Mouse (Mus musculus) cortical plate, adult 2 months (tissue): ENCODE results near the gene Bcl9l. TPM values are rescaled to one million over a fixed set of nuclear protein-coding genes. Genes with fewer than 3 reads are reported as not detected.

ENCODE experiments used
- H3K27ac ChIP-seq: fragments of 200-500 bp; 2 replicates; pipeline ENCODE4 v1.5.1; 2012; ENCODE audit warnings: low read length, control low read depth, inconsistent platforms; ENCODE audit not compliant: insufficient read depth
- H3K4me1 ChIP-seq: fragments of 200-500 bp; 2 replicates; pipeline ENCODE4 v1.6.1; 2011; ENCODE audit warnings: low read length; ENCODE audit not compliant: control insufficient read depth, insufficient read depth
- H3K4me3 ChIP-seq: fragments of 200-500 bp; 2 replicates; pipeline ENCODE4 v1.5.1; 2011; ENCODE audit warnings: mild to moderate bottlenecking, low read length, control low read depth; ENCODE audit not compliant: insufficient read depth
- CTCF ChIP-seq: fragments of 200-500 bp; IDR thresholded peaks from 2 replicates; pipeline ENCODE4 v1.5.1; 2011; ENCODE audit warnings: mild to moderate bottlenecking, control low read depth, low read length; ENCODE audit not compliant: insufficient read depth; ENCODE audit errors: extremely low read depth
- POLR2A ChIP-seq: fragments of 200-500 bp; IDR thresholded peaks from 2 replicates; pipeline ENCODE4 v1.6.1; 2011; ENCODE audit warnings: mild to moderate bottlenecking, low read length, control low read depth; ENCODE audit not compliant: insufficient read depth; ENCODE audit errors: extremely low read depth
- polyA plus RNA-seq: library from polyadenylated mRNA; depleted of rRNA; stranded (reverse); fragments of >200 nt; gene quantifications from 2 replicates; pipeline ENCODE4 v1.2.3, GENCODE M21; 2012

Bcl9l gene
- polyA plus RNA-seq, 1 experiment = 14.6 TPM

DNA sequence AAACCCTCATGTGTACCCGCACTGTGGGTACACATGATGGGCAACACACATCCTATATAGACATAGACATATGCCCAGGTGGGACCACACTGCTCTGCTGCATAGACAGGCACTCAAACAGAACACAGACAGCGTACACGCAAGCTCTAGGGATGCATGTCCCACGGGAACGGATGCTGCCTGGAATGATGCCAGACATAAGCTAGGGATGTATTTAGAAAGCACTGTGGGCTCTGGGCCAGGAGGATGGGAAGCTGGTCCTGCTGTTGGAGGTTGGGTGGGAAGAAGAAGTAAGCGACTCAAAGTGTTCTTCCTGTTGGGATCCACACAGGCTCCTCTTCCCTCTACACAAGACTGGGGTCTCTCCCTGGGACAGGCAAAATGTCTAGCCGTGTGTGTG lies 35.4 kb downstream of the Bcl9l start:
- Histone ChIP-seq H3K4me3 (no peak overlapping the region), H3K27ac (no peak overlapping the region), H3K4me1 (0 out of 2 replicates have a peak, but pooled peaks cover 2% of the 10 kb centered on the region)
- TF ChIP-seq POLR2A (no peak), CTCF (no peak)

DNA sequence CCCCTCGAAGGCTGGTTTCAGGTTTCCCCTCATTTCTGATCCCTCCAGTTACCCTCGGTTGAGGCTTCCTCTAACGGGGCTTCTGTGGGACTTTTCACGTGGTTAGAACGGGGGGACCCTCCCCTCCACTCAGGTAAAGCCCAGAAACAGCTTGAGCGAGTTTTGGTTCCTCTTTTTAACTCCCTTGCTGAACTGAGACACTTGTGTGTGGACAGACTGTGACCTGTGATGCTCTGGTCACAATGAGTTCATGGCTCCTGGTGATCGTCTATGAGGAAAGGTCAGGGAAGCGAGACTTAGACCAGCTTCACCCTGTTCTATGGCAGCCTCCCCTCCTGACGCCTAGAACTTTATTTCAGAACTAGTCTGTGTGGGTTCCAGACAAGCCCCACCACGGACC lies 39.3 kb downstream of the Bcl9l start:
- no peak for TF ChIP-seq POLR2A
- no peak for TF ChIP-seq CTCF
- H3K4me3 ChIP-seq = no peak overlapping the region
- H3K27ac ChIP-seq = no peak overlapping the region
- 0 out of 2 replicates have a peak, but pooled peaks cover 2% of the 10 kb centered on the region for H3K4me1 ChIP-seq

DNA sequence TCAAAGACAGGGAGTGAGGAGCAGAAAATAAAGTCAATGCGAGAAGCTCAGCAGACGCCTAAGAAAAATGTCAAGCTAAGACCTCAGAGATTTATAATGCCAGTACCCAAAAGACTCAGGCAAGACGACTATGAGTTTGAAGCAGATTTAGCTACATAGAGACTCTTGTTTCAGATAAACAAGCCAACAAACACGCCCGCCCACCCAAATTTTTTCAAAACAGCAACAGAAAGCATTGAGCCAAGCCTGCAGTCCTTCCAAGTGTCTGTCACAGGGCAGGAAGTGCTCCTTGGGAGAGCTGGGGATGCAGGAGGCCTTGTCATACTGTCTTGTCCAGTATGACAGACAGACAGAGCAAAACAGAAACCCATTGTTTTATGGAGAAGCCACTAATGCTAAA lies 41.1 kb downstream of the Bcl9l start:
- H3K4me3 ChIP-seq = no peak overlapping the region
- no peak overlapping the region for H3K27ac ChIP-seq
- H3K4me1 ChIP-seq = no peaks in the 10 kb centered on the region
- no peak for TF ChIP-seq CTCF
- TF ChIP-seq POLR2A = no peak

DNA sequence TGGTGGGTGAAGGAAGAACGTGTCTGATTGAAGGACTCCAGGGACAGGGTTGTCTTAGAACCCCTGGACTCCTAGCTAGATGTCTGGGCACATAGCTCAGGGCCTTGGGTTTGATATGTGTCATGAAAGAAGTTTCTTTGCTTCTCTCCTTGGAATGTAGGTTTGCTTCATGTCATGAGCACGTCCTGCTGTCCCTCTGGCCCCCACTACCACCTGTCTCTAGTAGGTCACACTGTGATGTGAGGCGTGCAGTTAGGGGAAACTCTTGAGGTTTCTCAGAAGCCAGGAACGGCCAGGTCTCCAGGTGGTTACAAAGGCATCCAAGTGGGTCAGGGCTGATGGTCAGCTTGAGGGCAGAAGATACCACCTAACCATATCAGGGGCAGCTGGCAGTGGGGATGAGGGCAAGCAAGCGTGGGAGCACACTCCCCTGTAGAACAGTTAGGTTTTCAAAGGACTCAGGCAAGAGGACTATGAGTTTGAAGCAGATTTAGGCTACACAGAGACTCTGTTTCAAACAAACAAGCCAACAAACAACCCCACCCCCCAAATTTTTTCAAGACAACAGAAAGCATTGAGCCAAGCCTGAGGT lies 41.7 kb downstream of the Bcl9l start:
- Histone ChIP-seq H3K4me3 (no peak overlapping the region), H3K4me1 (no peaks in the 10 kb centered on the region), H3K27ac (no peak overlapping the region)
- TF ChIP-seq POLR2A (no peak), CTCF (no peak)

DNA sequence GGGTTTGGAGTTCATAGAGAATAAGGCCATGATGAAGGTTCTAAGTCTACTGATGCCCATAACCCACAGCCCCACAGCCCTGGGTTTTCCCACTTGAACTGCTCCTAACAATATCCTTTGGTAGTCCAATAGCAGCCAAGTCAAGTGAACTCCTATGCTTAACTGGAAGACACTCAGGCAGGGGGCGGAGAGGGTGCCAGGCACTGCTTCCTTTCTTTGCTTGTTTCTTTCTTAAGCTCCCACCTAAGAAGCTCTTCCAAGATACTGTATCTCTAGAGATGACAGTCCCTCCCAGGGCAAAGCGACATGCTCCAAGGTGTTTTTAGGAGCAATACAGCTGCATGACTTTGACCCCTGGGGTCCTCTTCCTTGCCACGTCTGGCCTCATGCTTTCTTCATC lies 42.4 kb downstream of the Bcl9l start:
- Histone ChIP-seq H3K4me3 (no peak overlapping the region), H3K27ac (no peak overlapping the region), H3K4me1 (no peaks in the 10 kb centered on the region)
- TF ChIP-seq POLR2A = no peak

DNA sequence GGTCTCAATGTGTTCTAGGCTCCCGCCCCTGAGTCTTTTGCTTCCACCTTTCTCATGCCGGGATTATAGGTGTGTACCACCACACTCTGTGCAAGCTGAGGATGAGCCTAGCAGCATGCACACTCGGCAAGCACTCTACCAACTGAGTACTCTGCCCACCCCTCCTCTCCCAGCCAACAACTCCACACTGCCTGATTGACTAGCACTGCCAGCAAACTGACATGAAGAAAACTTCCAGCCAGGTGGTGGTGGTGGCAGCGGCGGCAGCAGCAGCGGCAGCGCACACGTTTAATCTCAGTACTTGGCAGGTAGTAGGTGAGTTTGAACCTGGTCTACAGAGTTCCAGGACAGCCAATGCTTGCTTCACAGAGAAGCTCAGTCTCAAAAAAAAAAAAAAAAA lies 43.0 kb downstream of the Bcl9l start:
- Histone ChIP-seq H3K4me3 (no peak overlapping the region), H3K4me1 (no peaks in the 10 kb centered on the region), H3K27ac (no peak overlapping the region)
- TF ChIP-seq CTCF (no peak), POLR2A (no peak)

DNA sequence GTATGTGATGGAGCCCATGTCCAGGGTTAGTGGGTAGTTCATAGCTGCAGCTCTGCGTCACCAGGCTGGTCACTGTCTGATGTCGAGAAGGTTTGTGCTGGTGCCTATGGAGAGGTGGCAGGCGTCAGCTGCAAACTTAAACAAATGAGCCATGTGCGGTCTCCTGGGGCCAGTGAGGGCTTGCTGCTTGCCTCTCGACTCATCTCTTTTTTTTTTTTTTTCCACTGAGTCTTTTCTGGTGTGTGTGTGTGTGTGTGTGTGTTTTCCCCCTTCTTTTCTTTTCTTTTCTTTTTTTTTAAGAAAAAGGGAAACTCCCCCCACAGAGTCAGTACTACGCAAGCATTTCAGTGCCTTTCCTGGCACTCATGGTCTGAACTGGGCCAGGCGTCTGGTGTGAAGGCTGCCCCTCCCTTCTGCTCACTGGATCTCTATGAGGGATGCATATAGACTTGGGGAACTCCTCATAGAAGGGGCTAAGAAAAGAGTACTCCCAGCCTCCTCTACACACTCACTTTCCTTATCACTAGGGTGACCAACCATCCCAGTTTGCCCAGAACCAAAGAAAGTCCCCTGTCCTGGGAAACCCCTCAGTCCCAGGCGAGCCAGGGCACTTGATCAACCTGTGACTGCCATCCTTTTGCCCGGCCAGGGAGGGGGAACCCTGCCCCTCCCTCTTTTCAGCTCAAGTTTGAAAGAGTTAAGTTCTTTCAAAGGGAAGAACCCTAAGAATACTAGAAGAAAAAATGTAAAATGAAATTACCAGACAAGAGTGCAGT lies 43.9 kb downstream of the Bcl9l start:
- Histone ChIP-seq H3K27ac (no peak overlapping the region), H3K4me1 (no peaks in the 10 kb centered on the region), H3K4me3 (no peak overlapping the region)
- TF ChIP-seq POLR2A = no peak
- TF ChIP-seq CTCF = no peak

DNA sequence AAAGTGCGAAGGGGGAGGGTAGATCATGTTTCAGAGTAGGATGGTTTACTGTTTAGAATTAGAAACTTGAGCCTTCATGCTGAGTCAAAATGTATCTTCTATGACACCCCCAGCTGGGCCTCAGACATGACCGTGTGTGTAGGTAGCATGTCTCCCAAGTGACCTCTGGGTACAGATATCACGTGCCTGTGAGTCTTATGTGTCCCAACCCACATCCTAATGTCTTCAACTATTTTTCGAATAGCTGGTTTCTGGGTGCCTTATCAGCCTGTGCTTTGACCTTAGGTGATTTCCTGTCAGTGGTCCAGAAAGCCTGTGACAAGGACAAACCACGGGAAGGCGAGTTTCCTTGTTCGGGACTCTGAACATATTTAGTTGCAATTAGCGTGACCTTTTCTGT lies 45.7 kb downstream of the Bcl9l start:
- H3K4me3 ChIP-seq = no peak overlapping the region
- H3K27ac ChIP-seq = no peak overlapping the region
- no peak for TF ChIP-seq POLR2A
- no peaks in the 10 kb centered on the region for H3K4me1 ChIP-seq

DNA sequence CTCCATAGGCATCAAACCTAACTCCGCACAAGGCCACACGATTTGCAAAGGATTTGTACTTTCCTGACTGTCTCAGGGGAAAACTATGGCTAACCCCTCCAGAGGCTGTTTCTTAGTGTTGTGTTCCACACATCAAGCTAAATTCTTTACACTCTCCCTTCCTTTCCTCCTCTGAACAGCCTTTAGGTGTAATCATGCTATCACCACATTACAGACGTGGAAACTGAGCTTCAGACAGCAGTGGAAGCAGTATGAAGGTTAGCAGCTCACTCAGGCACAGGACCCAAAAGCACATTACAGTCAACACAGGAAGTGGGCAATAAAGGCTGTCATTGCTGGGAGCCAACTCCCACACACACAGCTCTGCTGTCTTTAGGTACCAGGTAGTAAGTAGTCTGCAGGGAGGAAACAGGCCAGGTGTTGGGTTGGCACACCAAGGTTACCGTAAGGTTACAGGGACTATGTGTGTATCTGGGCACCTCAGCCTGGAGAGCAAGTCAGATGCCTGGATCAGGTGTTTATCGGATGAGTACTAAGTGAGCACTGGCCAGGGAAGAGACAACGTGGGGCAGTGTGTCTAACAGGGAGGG lies 50.5 kb downstream of the Bcl9l start:
- H3K4me1 ChIP-seq = no peaks in the 10 kb centered on the region
- no peak overlapping the region for H3K27ac ChIP-seq
- TF ChIP-seq POLR2A (no peak), CTCF (no peak)
- no peak overlapping the region for H3K4me3 ChIP-seq

DNA sequence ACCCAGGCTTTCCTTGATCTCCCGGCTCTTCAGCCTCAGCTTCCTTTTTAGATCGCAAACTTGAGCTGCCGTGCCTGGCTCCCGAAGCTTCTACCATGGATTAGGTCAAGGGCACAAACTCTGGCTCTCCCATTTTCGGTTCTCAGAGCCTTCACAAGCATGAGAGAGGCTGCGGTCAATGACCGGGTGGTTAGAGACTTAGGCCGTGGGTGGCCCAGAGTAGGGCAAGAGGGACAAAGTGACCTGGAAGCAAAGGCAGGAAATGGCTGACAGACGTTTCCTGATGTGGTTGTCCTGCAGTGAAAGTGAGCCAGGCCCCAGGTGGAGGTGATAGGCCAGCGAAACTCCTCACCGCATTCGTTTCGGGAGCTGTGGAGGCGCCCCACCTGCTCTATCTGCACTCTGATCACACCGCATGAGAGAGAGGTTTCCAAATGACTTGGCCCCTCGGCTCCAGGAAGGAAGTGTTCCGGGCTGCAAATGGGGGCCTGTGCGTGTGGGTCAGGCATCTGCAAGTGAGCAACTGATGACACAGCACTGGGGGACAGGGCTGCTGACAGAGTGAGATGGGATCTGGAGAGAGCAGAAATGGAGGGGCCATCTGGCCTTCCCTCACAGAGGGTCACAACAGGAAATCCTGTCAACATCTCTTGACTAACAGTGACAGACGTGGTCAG lies 55.1 kb downstream of the Bcl9l start:
- H3K27ac ChIP-seq = no peak overlapping the region
- TF ChIP-seq POLR2A (no peak), CTCF (no peak)

More for the DNA sequence above, 55.1 kb downstream of the Bcl9l start:
- Histone ChIP-seq H3K4me1 (no peaks in the 10 kb centered on the region), H3K4me3 (no peak overlapping the region)
